Mouse (Mus musculus): Measurements from ENCODE around the gene Il31ra. TPM values are rescaled to one million over a fixed set of nuclear protein-coding genes. Genes with fewer than 3 reads are reported as not detected.

The Il31ra gene
- polyA plus RNA-seq, 1 experiment from 2014 or later = 0.55 TPM

DNA sequence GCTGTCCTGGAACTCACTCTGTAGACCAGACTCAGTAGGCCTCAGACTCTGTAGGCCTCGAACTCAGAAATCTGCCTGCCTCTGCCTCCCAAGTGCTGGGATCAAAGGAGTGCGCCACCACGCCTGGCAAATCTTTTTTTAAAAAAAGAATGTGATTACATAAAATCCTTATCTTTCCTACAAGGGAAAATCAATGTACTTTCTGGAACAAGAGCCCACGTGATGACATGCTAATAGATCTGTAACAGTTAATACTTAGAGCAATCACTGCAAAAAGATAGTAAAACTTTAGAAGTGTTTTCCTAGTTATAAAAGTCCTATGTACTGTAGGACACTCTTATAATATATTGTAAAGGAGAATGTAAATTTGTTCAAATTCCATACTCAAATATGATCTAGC is 94.1 kb downstream of the Il31ra start:
- no peaks in the 10 kb centered on the region for H3K27me3 ChIP-seq
- no peak overlapping the region for H3K9ac ChIP-seq
- H3K4me1 ChIP-seq (replicated peaks) = no peaks in the 10 kb centered on the region
- no peak overlapping the region for H3K27ac ChIP-seq
- ATAC-seq (ENCODE audit: low FRiP score) = no peak
- H3K36me3 ChIP-seq = peaks cover 80% of the 10 kb centered on the region
- 93% methylated on average over 4 of the region's 4 CpGs for WGBS
- no peaks in the 10 kb centered on the region for H3K9me3 ChIP-seq
- no peak overlapping the region for H3K4me2 ChIP-seq
- no peak overlapping the region for H3K4me3 ChIP-seq

DNA sequence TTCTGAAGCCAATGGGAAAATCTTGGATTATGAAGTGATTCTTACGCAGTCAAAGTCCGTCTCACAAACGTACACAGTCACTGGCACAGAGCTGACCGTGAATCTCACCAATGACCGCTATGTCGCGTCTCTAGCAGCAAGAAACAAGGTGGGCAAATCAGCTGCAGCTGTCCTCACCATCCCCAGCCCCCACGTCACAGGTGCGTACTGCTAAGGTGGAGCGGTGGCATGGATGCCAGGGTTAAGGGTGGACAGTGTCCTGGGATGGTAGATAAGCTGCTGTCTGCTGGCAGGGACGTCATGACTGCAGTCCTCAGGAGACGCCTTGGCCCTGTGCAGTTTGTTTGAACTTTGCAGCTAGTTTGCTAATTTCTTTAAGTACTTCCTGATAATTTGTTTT is 99.6 kb downstream of the Il31ra start:
- H3K4me1 ChIP-seq (replicated peaks) = no peaks in the 10 kb centered on the region
- WGBS = 97% methylated on average over 12 of the region's 12 CpGs
- no peak overlapping the region for H3K9ac ChIP-seq
- no peak overlapping the region for H3K4me2 ChIP-seq
- peaks cover 70% of the 10 kb centered on the region for H3K36me3 ChIP-seq
- ATAC-seq (ENCODE audit: low FRiP score) = no peak
- no peaks in the 10 kb centered on the region for H3K9me3 ChIP-seq
- H3K4me3 ChIP-seq = no peak overlapping the region
- H3K27me3 ChIP-seq = no peaks in the 10 kb centered on the region
- H3K27ac ChIP-seq = no peak overlapping the region

- H3K4me2 ChIP-seq = no peak overlapping the region
- no peak overlapping the region for H3K27ac ChIP-seq
- no peaks in the 10 kb centered on the region for H3K27me3 ChIP-seq
- H3K36me3 ChIP-seq = peaks cover 55% of the 10 kb centered on the region
- no peaks in the 10 kb centered on the region for H3K9me3 ChIP-seq
- no peak overlapping the region for H3K9ac ChIP-seq
- no peak overlapping the region for H3K4me3 ChIP-seq
- 97% methylated on average over 1 of the region's 1 CpGs for WGBS
- no peaks in the 10 kb centered on the region for H3K4me1 ChIP-seq (replicated peaks)
- ATAC-seq (ENCODE audit: low FRiP score) = no peak
Observed at GRCm38 (mm10) chr13:112492285-112492678, 101.9 kb downstream of the Il31ra start.

- no peak for ATAC-seq (ENCODE audit: low FRiP score)
- Histone ChIP-seq H3K36me3 (peaks cover 52% of the 10 kb centered on the region), H3K27ac (no peak overlapping the region), H3K9ac (no peak overlapping the region), H3K4me1 (replicated peaks) (no peaks in the 10 kb centered on the region), H3K4me2 (no peak overlapping the region), H3K4me3 (no peak overlapping the region), H3K9me3 (no peaks in the 10 kb centered on the region), H3K27me3 (no peaks in the 10 kb centered on the region)
- WGBS = 93% methylated on average over 14 of the region's 14 CpGs
Observed at GRCm38 (mm10) chr13:112491636-112492284, 102.4 kb downstream of the Il31ra start.

- Histone ChIP-seq H3K36me3 (peaks cover 56% of the 10 kb centered on the region), H3K27ac (no peak overlapping the region), H3K4me1 (replicated peaks) (no peaks in the 10 kb centered on the region), H3K9ac (no peak overlapping the region), H3K9me3 (no peaks in the 10 kb centered on the region), H3K4me2 (no peak overlapping the region), H3K27me3 (no peaks in the 10 kb centered on the region), H3K4me3 (no peak overlapping the region)
- 90% methylated on average over 3 of the region's 3 CpGs for WGBS
- ATAC-seq (ENCODE audit: low FRiP score) = no peak
Observed at GRCm38 (mm10) chr13:112490036-112490435, 104.1 kb downstream of the Il31ra start.

DNA sequence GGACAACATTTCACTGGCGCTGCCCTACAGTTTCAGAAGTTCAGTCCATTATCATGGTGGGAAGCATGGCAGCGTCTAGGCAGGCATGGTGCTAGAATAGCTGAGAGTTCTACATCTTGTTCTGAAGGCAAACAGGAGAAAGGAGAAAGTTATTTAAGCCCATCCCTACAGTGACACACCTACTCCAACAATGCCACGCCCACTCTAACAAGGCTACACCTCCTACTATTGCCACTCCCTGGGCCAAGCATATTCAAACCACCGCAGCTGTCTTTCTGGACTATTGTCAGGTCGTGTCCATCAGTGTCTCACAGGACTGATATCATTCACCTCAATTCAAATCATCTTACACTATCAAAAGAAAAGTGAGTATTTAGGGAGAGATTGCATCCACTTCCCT is 107.5 kb downstream of the Il31ra start:
- H3K27ac ChIP-seq = no peak overlapping the region
- H3K36me3 ChIP-seq = peaks cover 60% of the 10 kb centered on the region
- WGBS = 94% methylated on average over 5 of the region's 5 CpGs
- H3K9me3 ChIP-seq = no peaks in the 10 kb centered on the region
- ATAC-seq (ENCODE audit: low FRiP score) = no peak
- H3K4me2 ChIP-seq = no peak overlapping the region
- 0 out of 2 replicates have a peak, but pooled peaks cover 5% of the 10 kb centered on the region for H3K4me1 ChIP-seq (replicated peaks)
- H3K9ac ChIP-seq = no peak overlapping the region
- H3K4me3 ChIP-seq = no peak overlapping the region
- H3K27me3 ChIP-seq = no peaks in the 10 kb centered on the region

DNA sequence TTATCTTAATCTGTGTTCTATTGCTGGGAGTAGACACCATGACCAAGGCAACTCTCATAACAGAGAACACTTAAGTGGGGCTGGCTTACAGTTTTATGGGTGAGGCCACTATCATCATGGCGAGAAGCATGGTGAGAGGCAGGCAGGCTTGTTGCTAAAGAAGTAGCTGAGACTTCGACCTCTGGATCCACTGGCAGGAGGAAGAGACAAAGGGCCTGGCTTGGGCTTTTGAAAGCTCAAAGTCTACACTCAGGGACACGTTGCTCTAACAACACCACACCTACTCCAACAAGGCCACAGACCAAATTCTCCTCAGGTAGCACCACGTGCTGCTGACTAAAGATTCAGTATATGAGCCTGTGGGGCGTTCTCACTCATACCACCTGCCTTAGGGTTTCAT is 107.9 kb downstream of the Il31ra start:
- Histone ChIP-seq H3K4me3 (no peak overlapping the region), H3K9me3 (no peaks in the 10 kb centered on the region), H3K4me2 (no peak overlapping the region), H3K27ac (no peak overlapping the region), H3K9ac (no peak overlapping the region), H3K36me3 (peaks cover 60% of the 10 kb centered on the region), H3K4me1 (replicated peaks) (0 out of 2 replicates have a peak, but pooled peaks cover 5% of the 10 kb centered on the region), H3K27me3 (no peaks in the 10 kb centered on the region)
- 97% methylated on average over 5 of the region's 5 CpGs for WGBS
- ATAC-seq (ENCODE audit: low FRiP score) = no peak

GRCm38 (mm10) chr13:112483015-112483414 is 111.1 kb downstream of the Il31ra start:
- no peak for ATAC-seq (ENCODE audit: low FRiP score)
- peaks cover 45% of the 10 kb centered on the region for H3K36me3 ChIP-seq

GRCm38 (mm10) chr13:112482525-112482924 is 111.6 kb downstream of the Il31ra start:
- H3K4me3 ChIP-seq = no peak overlapping the region
- H3K36me3 ChIP-seq = peaks cover 46% of the 10 kb centered on the region
- H3K27me3 ChIP-seq = no peaks in the 10 kb centered on the region
- WGBS = 93% methylated on average over 5 of the region's 5 CpGs
- no peak overlapping the region for H3K27ac ChIP-seq
- ATAC-seq (ENCODE audit: low FRiP score) = no peak
- H3K9me3 ChIP-seq = no peaks in the 10 kb centered on the region
- 0 out of 2 replicates have a peak, but pooled peaks cover 5% of the 10 kb centered on the region for H3K4me1 ChIP-seq (replicated peaks)
- no peak overlapping the region for H3K4me2 ChIP-seq
- H3K9ac ChIP-seq = no peak overlapping the region

More at GRCm38 (mm10) chr13:112483015-112483414, 111.1 kb downstream of the Il31ra start:
- no peaks in the 10 kb centered on the region for H3K9me3 ChIP-seq
- H3K4me3 ChIP-seq = no peak overlapping the region
- 0 out of 2 replicates have a peak, but pooled peaks cover 5% of the 10 kb centered on the region for H3K4me1 ChIP-seq (replicated peaks)
- H3K4me2 ChIP-seq = no peak overlapping the region
- 83% methylated on average over 7 of the region's 7 CpGs for WGBS
- H3K9ac ChIP-seq = no peak overlapping the region
- H3K27ac ChIP-seq = no peak overlapping the region
- H3K27me3 ChIP-seq = no peaks in the 10 kb centered on the region

GRCm38 (mm10) chr13:112479926-112480325 is 114.2 kb downstream of the Il31ra start:
- 92% methylated on average over 15 of the region's 15 CpGs for WGBS
- 0 out of 2 replicates have a peak, but pooled peaks cover 5% of the 10 kb centered on the region for H3K4me1 ChIP-seq (replicated peaks)

GRCm38 (mm10) chr13:112479032-112479431 is 115.1 kb downstream of the Il31ra start:
- H3K27me3 ChIP-seq = no peaks in the 10 kb centered on the region
- no peaks in the 10 kb centered on the region for H3K9me3 ChIP-seq
- H3K4me1 ChIP-seq (replicated peaks) = 0 out of 2 replicates have a peak, but pooled peaks cover 5% of the 10 kb centered on the region
- no peak overlapping the region for H3K4me2 ChIP-seq
- H3K9ac ChIP-seq = no peak overlapping the region
- H3K36me3 ChIP-seq = peaks cover 41% of the 10 kb centered on the region
- no peak for ATAC-seq (ENCODE audit: low FRiP score)
- no peak overlapping the region for H3K27ac ChIP-seq
- H3K4me3 ChIP-seq = no peak overlapping the region
- WGBS = 82% methylated on average over 7 of the region's 7 CpGs

More at GRCm38 (mm10) chr13:112479926-112480325, 114.2 kb downstream of the Il31ra start:
- Histone ChIP-seq H3K4me2 (no peak overlapping the region), H3K4me3 (no peak overlapping the region), H3K9ac (no peak overlapping the region), H3K9me3 (no peaks in the 10 kb centered on the region), H3K27ac (no peak overlapping the region), H3K27me3 (no peaks in the 10 kb centered on the region), H3K36me3 (peaks cover 44% of the 10 kb centered on the region)
- ATAC-seq (ENCODE audit: low FRiP score) = no peak

- H3K4me1 ChIP-seq (replicated peaks) = no peaks in the 10 kb centered on the region
- no peak overlapping the region for H3K27ac ChIP-seq
- no peak overlapping the region for H3K4me2 ChIP-seq
- no peaks in the 10 kb centered on the region for H3K27me3 ChIP-seq
- peaks cover 18% of the 10 kb centered on the region for H3K36me3 ChIP-seq
- H3K9ac ChIP-seq = no peak overlapping the region
- H3K4me3 ChIP-seq = no peak overlapping the region
- WGBS = 88% methylated on average over 21 of the region's 21 CpGs
- H3K9me3 ChIP-seq = no peaks in the 10 kb centered on the region
- ATAC-seq (ENCODE audit: low FRiP score) = no peak
Observed at GRCm38 (mm10) chr13:112473757-112474755, 120.1 kb downstream of the Il31ra start.
